Mouse (Mus musculus) thymus, postnatal 10 days (tissue): Measurements from ENCODE around the gene Eno3.
A peak's percentile ranks its signal among the peaks of the same experiment; 100 is the strongest.

Experiments used
- DNase-seq, 2 experiments: peaks; one replicate each; pipeline ENCODE4 v3.0.0; 2021; ENCODE audit warnings: low spot score in 2 of 2

Gene Eno3

GRCm38 (mm10) chr11:70644564-70645103 lies 12.4 kb upstream of the Eno3 start:
- DNase-seq: no peak

GRCm38 (mm10) chr11:70645461-70646258 lies 11.3 kb upstream of the Eno3 start:
- no peak for DNase-seq

- no peak for DNase-seq
Observed at GRCm38 (mm10) chr11:70646259-70646555, 10.8 kb upstream of the Eno3 start.

GRCm38 (mm10) chr11:70646691-70647650 lies 10.0 kb upstream of the Eno3 start, which contains the start of the genes Rnf167 and Slc25a11:
Gene Rnf167 (plus strand): TSS chr11:70647235.
Gene Slc25a11 (minus strand): TSS chr11:70647479.
- peak; percentile 97 to 98 for DNase-seq

GRCm38 (mm10) chr11:70647716-70648420 lies 9.1 kb upstream of the Eno3 start:
- DNase-seq: peak; percentile 57 to 63

GRCm38 (mm10) chr11:70648512-70648911 lies 8.5 kb upstream of the Eno3 start:
- no peak for DNase-seq

GRCm38 (mm10) chr11:70649185-70649734 lies 7.7 kb upstream of the Eno3 start:
- no peak for DNase-seq

- DNase-seq: peak; percentile 45
Observed at GRCm38 (mm10) chr11:70650322-70651175, 6.5 kb upstream of the Eno3 start.

GRCm38 (mm10) chr11:70651391-70651790 lies 5.6 kb upstream of the Eno3 start:
- no peak for DNase-seq

GRCm38 (mm10) chr11:70652029-70652883 lies 4.7 kb upstream of the Eno3 start:
- DNase-seq: peak; percentile 63 to 64

GRCm38 (mm10) chr11:70652884-70653344 lies 4.1 kb upstream of the Eno3 start:
- DNase-seq: no peak

- peak; percentile 74 to 78 for DNase-seq
Observed at GRCm38 (mm10) chr11:70653345-70654197, 3.4 kb upstream of the Eno3 start.

GRCm38 (mm10) chr11:70654198-70654922 lies 2.6 kb upstream of the Eno3 start, which contains the start of gene Pfn1:
Gene Pfn1 (minus strand): TSS chr11:70654644.
- DNase-seq: peak; percentile 81 to 85

GRCm38 (mm10) chr11:70654923-70655570 lies 2.0 kb upstream of the Eno3 start:
- peak; percentile 69 to 72 for DNase-seq

- DNase-seq: peak; percentile 63 to 65
Observed at GRCm38 (mm10) chr11:70655571-70656455, 1.2 kb upstream of the Eno3 start.

GRCm38 (mm10) chr11:70656456-70656927 lies 510 bp upstream of the Eno3 start:
- no peak for DNase-seq
